Mouse (Mus musculus): ENCODE measurements at regions not wholly inside any gene's neighbourhood (a gene's known extent, or its start where the extent isn't known, plus 50 kb on each side); places are given as distances from the start of the nearest gene placed in this dataset.

GRCm38 (mm10) chr14:64573773-64574172, 469.7 kb downstream of the Prss52 start:
- Histone ChIP-seq H3K4me3 (ENCODE audit: low read depth, low read length) (no peak overlapping the region), H3K4me1 (replicated peaks; ENCODE audit: control insufficient read depth, insufficient read depth, low read length) (no peaks in the 10 kb centered on the region), H3K9ac (ENCODE audit: low read depth, low read length) (no peak overlapping the region), H3K9me3 (ENCODE audit: control insufficient read depth) (no peaks in the 10 kb centered on the region), H3K27ac (ENCODE audit: low read depth, low read length) (no peak overlapping the region), H3K4me2 (replicated peaks; ENCODE audit: low read depth) (no peak overlapping the region), H3K27me3 (replicated peaks; ENCODE audit: control insufficient read depth, insufficient read depth, low read length) (0 out of 2 replicates have a peak, but pooled peaks cover 5% of the 10 kb centered on the region), H3K36me3 (ENCODE audit: control insufficient read depth, insufficient read depth) (no peaks in the 10 kb centered on the region)
- 55% methylated on average over 5 of the region's 5 CpGs for WGBS
- no peak for ATAC-seq
- no peak for TF ChIP-seq CTCF (IDR thresholded peaks at IDR 0.05; ENCODE audit: low read depth)

GRCm38 (mm10) chr14:64574277-64574676, 470.2 kb downstream of the Prss52 start:
- Histone ChIP-seq H3K27me3 (replicated peaks; ENCODE audit: control insufficient read depth, insufficient read depth, low read length) (0 out of 2 replicates have a peak, but pooled peaks cover 5% of the 10 kb centered on the region), H3K9me3 (ENCODE audit: control insufficient read depth) (no peaks in the 10 kb centered on the region), H3K36me3 (ENCODE audit: control insufficient read depth, insufficient read depth) (no peaks in the 10 kb centered on the region), H3K9ac (ENCODE audit: low read depth, low read length) (no peak overlapping the region), H3K27ac (ENCODE audit: low read depth, low read length) (no peak overlapping the region), H3K4me2 (replicated peaks; ENCODE audit: low read depth) (no peak overlapping the region), H3K4me3 (ENCODE audit: low read depth, low read length) (no peak overlapping the region), H3K4me1 (replicated peaks; ENCODE audit: control insufficient read depth, insufficient read depth, low read length) (no peaks in the 10 kb centered on the region)
- 61% methylated on average over 7 of the region's 7 CpGs for WGBS
- no peak for TF ChIP-seq CTCF (IDR thresholded peaks at IDR 0.05; ENCODE audit: low read depth)
- no peak for ATAC-seq

DNA sequence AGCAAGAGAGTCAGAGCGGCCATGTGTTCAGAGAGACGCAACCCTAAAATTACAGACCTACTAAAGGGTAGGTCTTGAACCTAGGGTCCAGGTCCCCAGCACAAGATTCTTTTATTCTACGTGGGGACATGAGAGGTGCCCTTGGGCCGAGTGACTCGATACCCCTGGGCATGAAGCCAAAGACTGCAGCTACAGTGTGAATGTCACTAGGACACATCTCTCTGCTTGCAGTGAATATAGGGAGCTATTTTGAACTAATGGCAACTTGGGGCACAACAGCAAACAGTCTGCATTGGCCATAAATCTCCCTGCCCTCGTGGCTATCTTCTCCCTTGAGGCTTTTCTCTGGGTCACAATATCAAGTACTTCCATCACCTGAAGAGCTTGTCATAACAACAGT, 470.7 kb downstream of the Prss52 start:
- no peaks in the 10 kb centered on the region for H3K4me1 ChIP-seq (replicated peaks; ENCODE audit: control insufficient read depth, insufficient read depth, low read length)
- H3K9me3 ChIP-seq (ENCODE audit: control insufficient read depth), result no peaks in the 10 kb centered on the region
- no peak for ATAC-seq
- no peak overlapping the region for H3K4me3 ChIP-seq (ENCODE audit: low read depth, low read length)
- TF ChIP-seq CTCF (IDR thresholded peaks at IDR 0.05; ENCODE audit: low read depth), result no peak
- H3K9ac ChIP-seq (ENCODE audit: low read depth, low read length), result no peak overlapping the region
- H3K36me3 ChIP-seq (ENCODE audit: control insufficient read depth, insufficient read depth), result no peaks in the 10 kb centered on the region
- H3K4me2 ChIP-seq (replicated peaks; ENCODE audit: low read depth), result no peak overlapping the region
- H3K27me3 ChIP-seq (replicated peaks; ENCODE audit: control insufficient read depth, insufficient read depth, low read length), result 0 out of 2 replicates have a peak, but pooled peaks cover 5% of the 10 kb centered on the region
- WGBS, result 72% methylated on average over 6 of the region's 6 CpGs
- H3K27ac ChIP-seq (ENCODE audit: low read depth, low read length), result no peak overlapping the region

DNA sequence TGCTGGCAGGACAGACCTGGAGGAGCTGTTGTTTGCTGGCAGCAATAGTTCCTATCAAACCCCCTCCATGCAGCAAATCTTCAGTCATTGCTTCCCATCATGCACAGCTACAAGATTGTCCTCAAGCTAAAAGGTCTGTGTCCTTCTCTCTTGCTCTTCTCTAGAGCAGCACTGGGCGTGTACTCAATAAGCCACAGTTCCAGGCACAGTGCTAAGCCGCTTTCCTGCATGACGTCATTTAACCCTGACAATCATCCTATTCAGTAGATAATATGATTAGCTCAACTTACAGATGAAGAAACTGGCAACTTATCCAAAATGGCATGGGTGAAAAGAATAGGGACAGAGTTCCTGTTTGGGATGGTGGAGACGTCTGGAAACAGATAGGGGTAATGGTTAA, 471.9 kb downstream of the Prss52 start:
- Histone ChIP-seq H3K27ac (ENCODE audit: low read depth, low read length) (no peak overlapping the region), H3K4me2 (replicated peaks; ENCODE audit: low read depth) (no peak overlapping the region), H3K4me3 (ENCODE audit: low read depth, low read length) (no peak overlapping the region), H3K27me3 (replicated peaks; ENCODE audit: control insufficient read depth, insufficient read depth, low read length) (0 out of 2 replicates have a peak, but pooled peaks cover 7% of the 10 kb centered on the region), H3K36me3 (ENCODE audit: control insufficient read depth, insufficient read depth) (no peaks in the 10 kb centered on the region), H3K9me3 (ENCODE audit: control insufficient read depth) (no peaks in the 10 kb centered on the region), H3K4me1 (replicated peaks; ENCODE audit: control insufficient read depth, insufficient read depth, low read length) (no peaks in the 10 kb centered on the region), H3K9ac (ENCODE audit: low read depth, low read length) (no peak overlapping the region)
- ATAC-seq, result no peak
- 46% methylated on average over 4 of the region's 4 CpGs for WGBS
- TF ChIP-seq CTCF (IDR thresholded peaks at IDR 0.05; ENCODE audit: low read depth), result no peak

GRCm38 (mm10) chr14:64580086-64580485, 476.0 kb downstream of the Prss52 start:
- 68% methylated on average over 4 of the region's 4 CpGs for WGBS
- H3K27me3 ChIP-seq (replicated peaks; ENCODE audit: control insufficient read depth, insufficient read depth, low read length), result peaks cover 33% of the 10 kb centered on the region
- no peak overlapping the region for H3K27ac ChIP-seq (ENCODE audit: low read depth, low read length)
- no peaks in the 10 kb centered on the region for H3K36me3 ChIP-seq (ENCODE audit: control insufficient read depth, insufficient read depth)
- no peak for TF ChIP-seq CTCF (IDR thresholded peaks at IDR 0.05; ENCODE audit: low read depth)
- no peak overlapping the region for H3K4me3 ChIP-seq (ENCODE audit: low read depth, low read length)
- no peak overlapping the region for H3K4me2 ChIP-seq (replicated peaks; ENCODE audit: low read depth)
- no peaks in the 10 kb centered on the region for H3K4me1 ChIP-seq (replicated peaks; ENCODE audit: control insufficient read depth, insufficient read depth, low read length)
- no peaks in the 10 kb centered on the region for H3K9me3 ChIP-seq (ENCODE audit: control insufficient read depth)
- no peak for ATAC-seq
- H3K9ac ChIP-seq (ENCODE audit: low read depth, low read length), result no peak overlapping the region

GRCm38 (mm10) chr14:64580862-64581261, 476.8 kb downstream of the Prss52 start:
- no peak overlapping the region for H3K4me3 ChIP-seq (ENCODE audit: low read depth, low read length)
- no peak overlapping the region for H3K9ac ChIP-seq (ENCODE audit: low read depth, low read length)
- no peak overlapping the region for H3K4me2 ChIP-seq (replicated peaks; ENCODE audit: low read depth)
- no peak overlapping the region for H3K27ac ChIP-seq (ENCODE audit: low read depth, low read length)
- H3K27me3 ChIP-seq (replicated peaks; ENCODE audit: control insufficient read depth, insufficient read depth, low read length), result peaks cover 40% of the 10 kb centered on the region
- TF ChIP-seq CTCF (IDR thresholded peaks at IDR 0.05; ENCODE audit: low read depth), result no peak
- WGBS, result 51% methylated on average over 6 of the region's 6 CpGs
- no peaks in the 10 kb centered on the region for H3K4me1 ChIP-seq (replicated peaks; ENCODE audit: control insufficient read depth, insufficient read depth, low read length)
- no peaks in the 10 kb centered on the region for H3K9me3 ChIP-seq (ENCODE audit: control insufficient read depth)
- no peak for ATAC-seq
- no peaks in the 10 kb centered on the region for H3K36me3 ChIP-seq (ENCODE audit: control insufficient read depth, insufficient read depth)

DNA sequence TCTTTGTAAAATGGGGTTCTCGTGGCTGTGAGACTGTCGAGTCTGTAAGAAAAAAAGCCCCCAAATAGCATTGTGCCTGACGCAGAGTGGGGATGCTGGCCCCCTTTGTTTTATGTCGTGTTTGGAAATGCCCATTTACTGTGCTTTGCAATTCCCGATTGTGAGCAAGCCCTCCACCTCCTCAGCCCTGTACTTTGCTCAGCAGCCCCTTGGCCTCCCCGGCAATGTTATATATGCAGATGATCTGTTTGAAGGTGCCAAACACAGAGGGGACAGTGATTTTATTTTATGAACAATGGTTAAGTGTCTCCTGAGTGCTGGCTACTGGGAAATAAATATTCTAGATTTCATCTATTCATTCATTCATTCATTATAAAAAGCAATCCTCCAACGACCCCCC, 477.6 kb downstream of the Prss52 start:
- no peak for TF ChIP-seq CTCF (IDR thresholded peaks at IDR 0.05; ENCODE audit: low read depth)
- Histone ChIP-seq H3K27me3 (replicated peaks; ENCODE audit: control insufficient read depth, insufficient read depth, low read length) (peaks cover 47% of the 10 kb centered on the region), H3K4me1 (replicated peaks; ENCODE audit: control insufficient read depth, insufficient read depth, low read length) (no peaks in the 10 kb centered on the region), H3K9ac (ENCODE audit: low read depth, low read length) (no peak overlapping the region), H3K27ac (ENCODE audit: low read depth, low read length) (no peak overlapping the region), H3K4me2 (replicated peaks; ENCODE audit: low read depth) (no peak overlapping the region), H3K9me3 (ENCODE audit: control insufficient read depth) (no peaks in the 10 kb centered on the region), H3K4me3 (ENCODE audit: low read depth, low read length) (no peak overlapping the region), H3K36me3 (ENCODE audit: control insufficient read depth, insufficient read depth) (no peaks in the 10 kb centered on the region)
- WGBS, result 30% methylated on average over 7 of the region's 7 CpGs
- no peak for ATAC-seq

All from intestine, postnatal 0 days (tissue).